Mouse (Mus musculus) midbrain, postnatal 0 days (tissue): ENCODE measurements at regions not wholly inside any gene's neighbourhood (a gene's known extent, or its start where the extent isn't known, plus 50 kb on each side); places are given as distances from the start of the nearest gene placed in this dataset.
A peak's percentile ranks its signal among the peaks of the same experiment; 100 is the strongest.

Source experiments
- ATAC-seq: fragments of 200-750 bp; cut with Nextera tagmentation; 2 replicates; pipeline ENCODE4 v1.8.0; 2017; ENCODE audit warnings: moderate number of reproducible peaks, mild to moderate bottlenecking, moderate TSS enrichment, moderate library complexity; ENCODE audit not compliant: low FRiP score
- DNase-seq: peaks from one replicate; pipeline ENCODE4 v3.0.0-alpha.2; 2015; ENCODE audit warnings: low spot score
- H3K27ac ChIP-seq: fragments of 300-500 bp; sonication (generic); 2 replicates; pipeline ENCODE4 v1.5.1; 2014; ENCODE audit warnings: low read depth, mild to moderate bottlenecking, low read length, mixed read lengths
- H3K27me3 ChIP-seq: fragments of 300-500 bp; sonication (generic); 2 replicates; pipeline ENCODE4 v1.6.1; 2014; ENCODE audit warnings: low read length, control low read depth, mixed read lengths; ENCODE audit not compliant: insufficient read depth
- H3K36me3 ChIP-seq: fragments of 300-500 bp; sonication (generic); 2 replicates; pipeline ENCODE4 v1.6.1; 2014; ENCODE audit warnings: low read length, control low read depth, mixed read lengths; ENCODE audit not compliant: insufficient read depth
- H3K4me1 ChIP-seq: fragments of 300-500 bp; sonication (generic); 2 replicates; pipeline ENCODE4 v1.6.1; 2014; ENCODE audit warnings: mild to moderate bottlenecking, control low read depth, antibody characterized with exemption, low read length, mixed read lengths; ENCODE audit not compliant: insufficient read depth
- H3K4me2 ChIP-seq: fragments of 300-500 bp; sonication (generic); 2 replicates; pipeline ENCODE4 v1.6.1; 2014; ENCODE audit warnings: low read depth, mild to moderate bottlenecking, low read length, mixed read lengths; ENCODE audit not compliant: poor library complexity, severe bottlenecking
- H3K4me3 ChIP-seq: fragments of 300-500 bp; sonication (generic); 2 replicates; pipeline ENCODE4 v1.5.1; 2014; ENCODE audit warnings: low read depth, mild to moderate bottlenecking, low read length, moderate library complexity
- H3K9ac ChIP-seq: fragments of 300-500 bp; sonication (generic); replicated peaks from 2 replicates; pipeline ENCODE4 v1.6.1; 2014; ENCODE audit warnings: mild to moderate bottlenecking, low read length, moderate library complexity, mixed read lengths; ENCODE audit not compliant: poor library complexity, severe bottlenecking
- H3K9me3 ChIP-seq: fragments of 300-500 bp; sonication (generic); 2 replicates; pipeline ENCODE4 v1.6.1; 2016; ENCODE audit warnings: low read length, control low read depth
- CTCF ChIP-seq: IDR thresholded peaks from 2 replicates; pipeline ENCODE4 v1.5.1; 2016; ENCODE audit warnings: antibody characterized with exemption, mild to moderate bottlenecking
- WGBS: fragments of 180-500 bp; shearing (Covaris S2); extraction: QIAGEN DNeasy Blood & Tissue Kit; methylation state at CpG from one replicate; pipeline ENCODE4 v1.1.7; 2014; 5-methylcytosine and 5-hydroxymethylcytosine counted together

GRCm38 (mm10) chr7:34545906-34546305 is 110.6 kb downstream of the Kctd15 start:
- H3K4me3 ChIP-seq, result no peak overlapping the region
- no peak for TF ChIP-seq CTCF
- H3K9ac ChIP-seq, result no peak overlapping the region
- no peaks in the 10 kb centered on the region for H3K4me1 ChIP-seq
- no peaks in the 10 kb centered on the region for H3K9me3 ChIP-seq
- no peak overlapping the region for H3K27ac ChIP-seq
- no peak overlapping the region for H3K4me2 ChIP-seq
- no peaks in the 10 kb centered on the region for H3K36me3 ChIP-seq
- H3K27me3 ChIP-seq, result no peaks in the 10 kb centered on the region
- DNase-seq (no peak), ATAC-seq (no peak)
- WGBS, result 93% methylated on average over 11 of the region's 11 CpGs

- Histone ChIP-seq H3K9me3 (no peaks in the 10 kb centered on the region), H3K4me3 (no peak overlapping the region), H3K36me3 (no peaks in the 10 kb centered on the region), H3K4me2 (no peak overlapping the region), H3K27me3 (no peaks in the 10 kb centered on the region), H3K27ac (no peak overlapping the region), H3K9ac (no peak overlapping the region), H3K4me1 (no peaks in the 10 kb centered on the region)
- 79% methylated on average over 4 of the region's 4 CpGs for WGBS
- DNase-seq (no peak), ATAC-seq (no peak)
- TF ChIP-seq CTCF, result peak; percentile 37
Observed at GRCm38 (mm10) chr7:34541906-34542305, 114.6 kb downstream of the Kctd15 start.

- TF ChIP-seq CTCF, result no peak
- Histone ChIP-seq H3K27ac (no peak overlapping the region), H3K36me3 (no peaks in the 10 kb centered on the region), H3K9me3 (no peaks in the 10 kb centered on the region), H3K4me1 (no peaks in the 10 kb centered on the region), H3K9ac (no peak overlapping the region), H3K27me3 (no peaks in the 10 kb centered on the region), H3K4me2 (no peak overlapping the region), H3K4me3 (no peak overlapping the region)
- ATAC-seq (no peak), DNase-seq (no peak)
- WGBS, result 83% methylated on average over 4 of the region's 4 CpGs
Observed at GRCm38 (mm10) chr7:34541000-34541399, 115.5 kb downstream of the Kctd15 start.

GRCm38 (mm10) chr7:34539856-34540255 is 116.7 kb downstream of the Kctd15 start:
- Histone ChIP-seq H3K36me3 (no peaks in the 10 kb centered on the region), H3K27me3 (no peaks in the 10 kb centered on the region), H3K4me3 (no peak overlapping the region), H3K27ac (no peak overlapping the region), H3K4me1 (no peaks in the 10 kb centered on the region), H3K9me3 (no peaks in the 10 kb centered on the region), H3K9ac (no peak overlapping the region), H3K4me2 (no peak overlapping the region)
- no peak for TF ChIP-seq CTCF
- WGBS, result 95% methylated on average over 2 of the region's 2 CpGs
- no peak for ATAC-seq
- no peak for DNase-seq

- no peak overlapping the region for H3K9ac ChIP-seq
- no peaks in the 10 kb centered on the region for H3K4me1 ChIP-seq
- no peaks in the 10 kb centered on the region for H3K27me3 ChIP-seq
- no peaks in the 10 kb centered on the region for H3K9me3 ChIP-seq
- TF ChIP-seq CTCF, result no peak
- H3K4me2 ChIP-seq, result no peak overlapping the region
- WGBS, result 76% methylated on average over 20 of the region's 20 CpGs
- no peaks in the 10 kb centered on the region for H3K36me3 ChIP-seq
- DNase-seq, result no peak
- H3K27ac ChIP-seq, result no peak overlapping the region
- ATAC-seq, result no peak
- H3K4me3 ChIP-seq, result no peak overlapping the region
Observed at GRCm38 (mm10) chr7:34538310-34539055, 118.0 kb downstream of the Kctd15 start.

- H3K36me3 ChIP-seq, result no peaks in the 10 kb centered on the region
- H3K27ac ChIP-seq, result no peak overlapping the region
- no peak for TF ChIP-seq CTCF
- no peaks in the 10 kb centered on the region for H3K27me3 ChIP-seq
- H3K4me1 ChIP-seq, result no peaks in the 10 kb centered on the region
- no peak for ATAC-seq
- H3K4me3 ChIP-seq, result no peak overlapping the region
- H3K9ac ChIP-seq, result no peak overlapping the region
- 79% methylated on average over 9 of the region's 9 CpGs for WGBS
- DNase-seq, result no peak
- H3K4me2 ChIP-seq, result no peak overlapping the region
- no peaks in the 10 kb centered on the region for H3K9me3 ChIP-seq
Observed at GRCm38 (mm10) chr7:34537122-34537521, 119.4 kb downstream of the Kctd15 start.
